Mouse (Mus musculus): Measurements from ENCODE around the gene Slc25a26.

Slc25a26 gene

GRCm38 (mm10) chr6:94601811-94602210 is 101.7 kb downstream of the Slc25a26 start:
- no peak for DNase-seq

- DNase-seq: no peak
Observed at GRCm38 (mm10) chr6:94604072-94604471, 103.9 kb downstream of the Slc25a26 start.

- DNase-seq: no peak
Observed at GRCm38 (mm10) chr6:94604546-94604945, 104.4 kb downstream of the Slc25a26 start.

- no peak for DNase-seq
Observed at GRCm38 (mm10) chr6:94613235-94613895, 113.2 kb downstream of the Slc25a26 start.

GRCm38 (mm10) chr6:94614346-94614745 is 114.2 kb downstream of the Slc25a26 start:
- DNase-seq: no peak

- DNase-seq: no peak
Observed at GRCm38 (mm10) chr6:94615936-94616335, 115.8 kb downstream of the Slc25a26 start.

GRCm38 (mm10) chr6:94618671-94619070 is 118.5 kb downstream of the Slc25a26 start:
- no peak for DNase-seq

GRCm38 (mm10) chr6:94620287-94620686 is 120.2 kb downstream of the Slc25a26 start:
- DNase-seq: no peak

GRCm38 (mm10) chr6:94620801-94621301 is 120.7 kb downstream of the Slc25a26 start:
- no peak for DNase-seq

GRCm38 (mm10) chr6:94622983-94623382 is 122.9 kb downstream of the Slc25a26 start:
- peak; percentile 80 for DNase-seq

GRCm38 (mm10) chr6:94624543-94624942 is 124.4 kb downstream of the Slc25a26 start:
- no peak for DNase-seq

GRCm38 (mm10) chr6:94625896-94626295 is 125.8 kb downstream of the Slc25a26 start:
- peak; percentile 37 for DNase-seq

- DNase-seq: no peak
Observed at GRCm38 (mm10) chr6:94626807-94627206, 126.7 kb downstream of the Slc25a26 start.

- DNase-seq: no peak
Observed at GRCm38 (mm10) chr6:94627714-94628595, 127.8 kb downstream of the Slc25a26 start.

GRCm38 (mm10) chr6:94628787-94629186 is 128.7 kb downstream of the Slc25a26 start:
- no peak for DNase-seq

- DNase-seq: no peak
Observed at GRCm38 (mm10) chr6:94631051-94631778, 131.1 kb downstream of the Slc25a26 start.

- DNase-seq: no peak
Observed at GRCm38 (mm10) chr6:94631779-94632082, 131.6 kb downstream of the Slc25a26 start.

GRCm38 (mm10) chr6:94634274-94634673 is 134.1 kb downstream of the Slc25a26 start:
- peak; percentile 42 for DNase-seq

- no peak for DNase-seq
Observed at GRCm38 (mm10) chr6:94634710-94635109, 134.6 kb downstream of the Slc25a26 start.

- no peak for DNase-seq
Observed at GRCm38 (mm10) chr6:94635343-94635742, 135.2 kb downstream of the Slc25a26 start.

GRCm38 (mm10) chr6:94637024-94637434 is 136.9 kb downstream of the Slc25a26 start:
- DNase-seq: peak; percentile 48

- no peak for DNase-seq
Observed at GRCm38 (mm10) chr6:94640297-94640696, 140.2 kb downstream of the Slc25a26 start.

GRCm38 (mm10) chr6:94642048-94642447 is 141.9 kb downstream of the Slc25a26 start:
- no peak for DNase-seq
